Mouse (Mus musculus) inflammation-experienced regulatory T-cells, adult 16 weeks (primary cell): Measurements from ENCODE around the gene Swsap1. TPM values are rescaled to one million over a fixed set of nuclear protein-coding genes. Genes with fewer than 3 reads are reported as not detected.

Experiments used
- polyA plus RNA-seq: library from polyadenylated mRNA; unstranded; fragments of 100-300 nt; shearing (Covaris generic); gene quantifications from one replicate; pipeline ENCODE4 v1.2.1, GENCODE M21; 2017

Swsap1 gene
- 10.9 TPM for polyA plus RNA-seq

DNA sequence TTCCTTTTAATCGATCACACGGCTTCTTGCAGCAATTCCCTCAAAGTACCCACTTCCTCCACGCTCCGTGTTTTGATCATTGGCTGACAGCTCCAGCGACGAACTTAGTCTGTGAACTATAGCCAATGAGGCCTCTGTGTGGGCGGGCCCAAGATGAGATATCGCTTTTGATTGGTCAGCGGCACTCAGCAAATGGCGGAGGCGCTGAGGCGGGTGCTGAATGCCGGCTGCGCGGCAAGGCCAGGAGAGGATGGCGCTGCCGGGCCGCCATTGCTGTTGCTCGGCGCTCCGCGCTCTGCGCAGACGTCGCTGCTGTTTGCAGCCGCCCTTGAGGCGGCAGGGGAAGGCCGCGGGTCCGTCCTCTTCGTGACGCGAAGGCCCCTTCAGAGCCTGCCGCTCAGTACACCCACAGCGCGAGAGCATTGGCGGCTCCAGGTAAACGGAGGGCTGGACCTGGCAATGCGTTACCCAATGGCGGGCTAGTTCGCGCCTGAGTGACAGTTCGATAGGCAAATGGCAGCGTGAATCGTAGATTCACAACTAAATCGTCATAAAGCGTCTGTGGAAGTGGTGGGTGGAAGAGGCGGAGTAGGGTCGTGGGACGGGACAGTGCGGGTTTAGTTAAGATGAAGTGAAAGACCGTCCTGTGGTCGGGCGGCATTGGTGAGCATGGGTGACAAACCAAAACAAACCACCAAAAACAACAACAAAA lies at the start of gene Swsap1:
Gene Swsap1 (plus strand): TSS at position 186 of the 712 bp plus-strand sequence.

DNA sequence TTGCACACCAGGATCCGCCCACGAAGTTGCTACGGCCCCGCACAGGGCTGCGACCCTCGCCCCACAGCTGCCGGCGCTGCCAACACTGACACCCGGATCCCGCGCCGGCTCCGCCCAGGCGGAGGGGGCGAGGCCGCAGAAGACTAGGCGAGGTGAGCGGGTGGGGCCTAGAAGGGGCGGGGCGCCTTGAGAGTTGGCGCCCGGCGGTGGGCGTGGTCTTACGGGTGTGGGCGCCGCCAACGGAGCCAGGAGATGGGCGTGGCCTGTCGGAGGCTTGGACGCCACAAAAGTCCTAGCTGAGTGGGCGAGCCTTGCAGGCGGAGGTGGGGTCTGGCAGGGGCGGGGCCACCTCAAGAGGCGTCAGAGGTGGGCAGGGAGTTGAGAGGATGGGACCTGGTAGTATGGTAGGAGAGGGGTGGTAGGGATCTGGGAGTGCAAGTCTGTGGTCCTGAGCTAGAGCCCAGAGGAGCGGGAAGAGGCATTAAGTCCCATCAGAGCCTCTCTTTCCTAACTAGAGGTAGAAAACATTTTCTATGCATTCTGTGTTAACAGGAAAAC lies 37.4 kb upstream of the Swsap1 start, which contains the start of gene Rab3d:
Gene Rab3d (minus strand): TSS at position 158 of the 558 bp plus-strand sequence.

DNA sequence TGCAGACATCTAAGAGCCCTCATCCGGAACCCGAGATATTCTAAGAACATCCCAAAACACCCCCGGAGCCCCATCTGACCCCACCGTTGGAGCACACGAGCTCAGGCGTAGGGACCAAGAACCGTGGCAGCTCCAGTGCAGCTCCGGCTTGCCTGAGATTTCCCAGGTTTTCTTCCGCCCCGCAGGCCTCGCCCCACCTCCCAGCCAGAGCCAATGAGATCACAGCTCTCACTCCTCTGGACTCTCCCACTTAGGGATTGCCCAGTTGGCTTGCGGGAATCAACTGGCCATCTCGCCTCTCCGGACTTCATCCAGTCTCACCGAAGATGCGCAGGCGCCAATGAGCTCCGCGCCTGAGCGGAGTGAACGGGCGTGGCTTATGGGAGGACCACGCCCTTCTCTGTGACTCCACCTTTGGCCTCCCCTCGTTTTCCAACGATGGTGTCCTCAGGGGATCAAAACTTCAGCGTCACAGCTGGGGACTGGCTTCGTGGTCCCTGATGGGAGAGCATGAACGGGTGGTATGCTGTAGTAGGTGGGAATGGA lies 28.3 kb upstream of the Swsap1 start, which contains the start of the genes Ccdc159 and Tmem205:
Gene Ccdc159 (plus strand): TSS at position 264 of the 546 bp plus-strand sequence.
Gene Tmem205 (minus strand): TSS at position 349 of the 546 bp plus-strand sequence.

DNA sequence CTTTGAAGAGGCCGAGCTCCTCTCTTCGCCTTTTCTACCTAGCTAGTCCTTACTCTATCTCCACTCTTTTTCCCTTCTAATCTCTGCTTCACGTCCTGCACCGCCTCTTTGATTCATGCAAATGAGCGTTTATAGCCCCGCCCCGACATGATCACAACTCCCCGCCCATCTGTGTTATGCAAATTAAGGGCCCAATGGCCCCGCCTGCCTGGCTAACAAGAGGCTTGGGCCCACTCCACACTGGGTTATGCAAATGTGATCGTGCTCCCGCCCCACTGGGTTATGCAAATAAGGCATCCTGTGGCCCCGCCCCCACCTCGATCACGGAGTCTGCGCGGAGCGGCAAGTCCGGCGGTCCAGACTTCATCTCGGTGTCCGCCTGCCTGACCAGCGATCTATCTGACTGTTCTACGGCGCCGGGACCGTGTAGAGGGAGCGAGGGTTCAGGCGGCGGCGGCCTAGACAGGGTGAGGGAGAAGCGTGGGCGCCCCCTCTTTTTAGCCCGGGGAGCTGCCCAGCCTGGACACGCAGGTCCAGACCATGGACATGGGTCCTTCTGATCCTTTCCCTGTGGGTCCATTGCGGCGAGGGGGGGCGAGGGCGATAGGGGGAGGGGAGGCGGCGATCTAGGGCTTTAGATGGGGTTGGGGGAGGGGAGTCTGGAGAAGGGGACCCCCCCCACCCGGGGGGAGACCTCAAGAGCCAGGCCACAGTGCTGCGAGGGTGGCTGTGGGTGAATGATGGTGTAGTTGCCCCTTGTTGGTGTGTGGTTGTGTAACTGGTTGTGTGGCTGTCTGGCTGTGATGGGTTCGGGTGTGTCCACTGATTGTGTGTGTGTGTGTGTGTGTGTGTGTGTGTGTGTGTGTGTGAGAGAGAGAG lies 18.6 kb upstream of the Swsap1 start, which contains the start of gene Plppr2:
Gene Plppr2 (plus strand): TSS at position 342 of the 879 bp plus-strand sequence.

DNA sequence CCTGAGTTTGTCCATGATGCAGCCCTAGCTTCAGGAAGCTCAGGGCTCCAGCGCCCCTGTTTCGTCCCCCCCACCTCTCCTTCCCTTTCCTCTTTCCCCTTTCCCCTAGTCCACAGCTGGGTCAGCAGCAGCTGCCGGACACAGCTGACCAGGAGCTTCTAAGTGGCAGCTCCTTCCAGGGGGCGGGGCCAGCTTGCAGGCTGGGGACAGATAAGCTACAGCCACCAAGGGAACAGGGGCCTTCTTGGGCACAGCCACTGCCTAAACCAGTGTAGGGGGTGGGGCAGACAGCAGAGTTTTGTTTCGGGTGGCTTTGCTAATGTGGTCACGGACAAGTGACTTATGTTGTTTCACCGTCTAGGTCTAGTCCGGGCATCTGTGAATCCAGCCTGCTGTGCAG lies 7.9 kb downstream of the Swsap1 start, which contains the start of gene Epor:
Gene Epor (minus strand): TSS at position 90 of the 400 bp plus-strand sequence.

DNA sequence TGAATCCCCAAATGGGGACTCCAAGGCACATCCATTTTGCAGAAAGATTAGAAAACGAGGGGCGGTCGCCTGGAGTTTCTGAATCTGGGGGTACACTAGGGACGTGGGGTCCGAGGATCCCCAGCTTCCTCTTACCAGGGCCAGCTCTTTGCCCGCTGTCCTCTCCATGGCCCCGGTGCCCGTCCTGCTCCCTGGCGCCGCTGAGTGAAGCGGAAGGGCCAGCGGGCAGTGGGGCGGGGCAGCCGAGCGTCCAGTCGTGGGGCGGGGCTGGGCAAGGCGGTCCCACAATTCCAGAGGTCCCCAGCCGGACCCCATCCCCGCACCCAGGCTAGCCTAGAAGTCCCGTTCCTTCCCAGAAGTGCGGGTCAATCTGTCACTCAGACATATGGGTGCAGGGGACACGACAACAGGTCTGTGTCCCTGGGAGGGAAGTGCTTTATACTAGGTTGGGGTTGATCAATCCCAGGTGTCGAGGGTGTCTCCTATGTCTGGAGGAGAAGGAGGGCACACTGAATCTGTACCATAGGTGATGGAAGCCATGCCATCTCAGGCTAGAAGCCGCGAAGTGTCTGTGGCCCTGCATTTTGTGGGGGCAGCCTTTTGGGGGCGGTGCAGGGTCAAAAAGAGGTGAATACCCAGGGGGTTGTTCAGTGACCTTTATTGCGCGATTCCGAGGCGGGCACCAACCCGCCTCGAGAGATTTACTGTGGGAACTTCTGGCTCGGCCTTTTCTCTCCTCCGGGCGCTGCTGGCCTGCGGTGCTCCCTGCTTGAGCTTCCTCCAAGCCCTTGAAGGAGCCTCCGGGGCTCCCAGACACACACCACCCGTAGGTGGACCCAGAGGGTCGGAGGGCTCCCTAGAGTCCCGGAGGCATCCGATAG lies 33.9 kb downstream of the Swsap1 start, which contains the start of gene Rgl3:
Gene Rgl3 (minus strand): TSS at position 217 of the 881 bp plus-strand sequence.

DNA sequence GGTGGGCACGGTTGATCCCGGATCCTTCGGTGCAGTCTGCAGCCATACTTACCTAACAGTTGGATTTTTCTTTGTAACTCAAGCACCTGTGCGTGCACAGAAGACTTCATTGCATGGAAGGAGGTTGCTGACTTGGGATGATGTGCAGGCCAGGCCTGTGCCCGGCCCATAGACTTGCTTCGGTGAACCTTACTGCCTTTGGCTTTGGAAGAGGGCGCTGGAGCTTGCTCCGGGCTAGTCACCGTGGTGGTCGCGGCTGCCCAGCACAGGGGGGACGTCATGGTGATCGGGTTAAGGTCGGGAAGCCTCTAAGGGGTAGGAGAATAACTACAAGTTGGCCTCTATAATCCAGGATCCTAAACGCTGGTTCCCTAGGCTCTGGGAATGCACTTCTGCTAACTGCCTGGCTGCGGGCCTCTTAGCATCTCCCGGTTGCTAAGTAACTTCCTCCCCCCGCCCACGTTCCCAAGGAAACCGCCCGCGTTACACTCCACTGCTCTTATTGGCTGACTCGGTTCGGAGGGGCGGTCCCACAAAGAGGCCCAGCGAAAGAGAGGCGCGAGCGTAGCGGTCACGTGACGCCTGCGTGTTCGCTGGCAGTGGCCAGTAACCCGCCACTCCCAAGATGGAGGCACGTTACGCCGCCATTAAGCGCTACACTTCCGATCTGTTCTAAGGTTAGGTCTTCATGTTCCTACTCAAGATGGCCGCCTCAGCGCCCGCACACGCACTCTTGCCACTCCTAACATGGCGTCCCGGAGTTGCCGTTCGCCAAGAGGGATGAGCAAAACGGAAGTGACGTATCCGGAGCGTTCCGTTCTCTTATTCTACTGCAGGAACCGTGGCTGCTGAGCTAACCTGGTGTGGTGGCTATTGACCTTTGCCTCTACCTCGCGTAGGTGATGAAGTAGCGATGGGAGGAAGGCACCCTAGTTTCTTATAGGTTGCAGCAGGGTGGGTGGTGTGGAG lies 46.9 kb downstream of the Swsap1 start, which contains the start of the genes Ccdc151 and Prkcsh:
Gene Ccdc151 (minus strand): TSS at position 441 of the 969 bp plus-strand sequence.
Gene Prkcsh (plus strand): TSS at position 613 of the 969 bp plus-strand sequence.

Other genes with a start within 250 kb of the Swsap1 start
- 32.4 TPM for gene Ldlr, start 232.3 kb upstream of the Swsap1 start, polyA plus RNA-seq
- gene Spc24, start 195.5 kb upstream of the Swsap1 start, polyA plus RNA-seq, result 7.4 TPM
- not detected for gene Kank2, start 157.0 kb upstream of the Swsap1 start, polyA plus RNA-seq
- gene Angptl8, start 120.2 kb upstream of the Swsap1 start, polyA plus RNA-seq, result not detected
- 5.5 TPM for gene Dock6, start 103.1 kb upstream of the Swsap1 start, polyA plus RNA-seq
- 17.7 TPM for gene Rab3d, start 37.6 kb upstream of the Swsap1 start, polyA plus RNA-seq
- gene Ccdc159, start 28.3 kb upstream of the Swsap1 start, polyA plus RNA-seq, result 0.46 TPM
- gene Tmem205, start 28.2 kb upstream of the Swsap1 start, polyA plus RNA-seq, result 10.4 TPM
- 2.4 TPM for gene Plppr2, start 18.7 kb upstream of the Swsap1 start, polyA plus RNA-seq
- gene Epor, start 7.8 kb downstream of the Swsap1 start, polyA plus RNA-seq, result 0.94 TPM
- 0.20 TPM for gene Rgl3, start 33.7 kb downstream of the Swsap1 start, polyA plus RNA-seq
- gene Ccdc151, start 46.9 kb downstream of the Swsap1 start, polyA plus RNA-seq, result not detected
- gene Prkcsh, start 47.1 kb downstream of the Swsap1 start, polyA plus RNA-seq, result 93.9 TPM
- not detected for gene Elavl3, start 96.3 kb downstream of the Swsap1 start, polyA plus RNA-seq
- not detected for gene Gm49318, start 115.5 kb downstream of the Swsap1 start, polyA plus RNA-seq
- gene Zfp653, start 115.6 kb downstream of the Swsap1 start, polyA plus RNA-seq, result 8.2 TPM
- gene Ecsit, start 129.7 kb downstream of the Swsap1 start, polyA plus RNA-seq, result 50.8 TPM
- gene Cnn1, start 143.5 kb downstream of the Swsap1 start, polyA plus RNA-seq, result not detected
- 93.2 TPM for gene Elof1, start 161.4 kb downstream of the Swsap1 start, polyA plus RNA-seq
- 253 TPM for gene Acp5, start 180.0 kb downstream of the Swsap1 start, polyA plus RNA-seq
- 45.4 TPM for gene Pigyl, start 201.1 kb downstream of the Swsap1 start, polyA plus RNA-seq
- gene Zfp872, start 232.3 kb downstream of the Swsap1 start, polyA plus RNA-seq, result not detected